Mouse (Mus musculus): Measurements from ENCODE around the gene Rspo1.
"Not testable (repeated sequence)": the region's sequence is repeated elsewhere in the genome, so short reads cannot be mapped to it uniquely, and the experiment has no call there.

Rspo1 gene

GRCm38 (mm10) chr4:124985671-124986602 is at the start of gene Rspo1:
Rspo1 (plus strand) TSS chr4:124986430.
- DNase-seq (ENCODE audit: low read depth, low spot score): peak; percentile 59

- peak; percentile 100 for DNase-seq (ENCODE audit: low read depth, low spot score)
These were observed 49.4 kb upstream of the Rspo1 start, which contains the start of gene 9930104L06Rik for GRCm38 (mm10) chr4:124936613-124937471. 9930104L06Rik (plus strand) TSS chr4:124937048.

GRCm38 (mm10) chr4:124939211-124939610 is 47.0 kb upstream of the Rspo1 start, which contains the start of gene Cdca8:
Cdca8 (minus strand) TSS chr4:124939311.
- not testable (repeated sequence) for DNase-seq (ENCODE audit: low read depth, low spot score)

GRCm38 (mm10) chr4:124943022-124943421 is 43.2 kb upstream of the Rspo1 start:
- DNase-seq (ENCODE audit: low read depth, low spot score): peak; percentile 74

GRCm38 (mm10) chr4:124943781-124944180 is 42.4 kb upstream of the Rspo1 start:
- no peak for DNase-seq (ENCODE audit: low read depth, low spot score)

- no peak for DNase-seq (ENCODE audit: low read depth, low spot score)
These were observed 41.3 kb upstream of the Rspo1 start for GRCm38 (mm10) chr4:124944961-124945360.

DNA sequence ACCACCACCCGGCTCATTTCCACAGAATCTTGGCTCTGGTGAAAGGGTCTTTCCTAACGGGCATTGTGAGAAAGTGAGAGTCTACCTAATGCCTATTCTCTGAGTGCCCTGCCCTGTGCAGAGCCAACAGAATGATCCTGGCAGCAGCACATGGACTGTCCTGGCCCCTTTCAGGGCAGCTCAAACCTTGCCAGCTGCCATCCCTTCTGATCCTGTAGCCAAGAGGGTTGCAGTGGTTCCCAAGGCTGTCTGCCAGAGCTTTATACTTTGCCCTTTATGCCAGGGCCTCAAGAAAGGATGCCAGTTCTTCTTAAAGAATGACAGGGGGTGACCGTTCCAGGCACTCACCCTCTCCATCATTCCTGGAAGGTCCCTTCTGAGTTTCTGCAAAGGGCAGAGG is 36.7 kb upstream of the Rspo1 start:
- DNase-seq (ENCODE audit: low read depth, low spot score): no peak

DNA sequence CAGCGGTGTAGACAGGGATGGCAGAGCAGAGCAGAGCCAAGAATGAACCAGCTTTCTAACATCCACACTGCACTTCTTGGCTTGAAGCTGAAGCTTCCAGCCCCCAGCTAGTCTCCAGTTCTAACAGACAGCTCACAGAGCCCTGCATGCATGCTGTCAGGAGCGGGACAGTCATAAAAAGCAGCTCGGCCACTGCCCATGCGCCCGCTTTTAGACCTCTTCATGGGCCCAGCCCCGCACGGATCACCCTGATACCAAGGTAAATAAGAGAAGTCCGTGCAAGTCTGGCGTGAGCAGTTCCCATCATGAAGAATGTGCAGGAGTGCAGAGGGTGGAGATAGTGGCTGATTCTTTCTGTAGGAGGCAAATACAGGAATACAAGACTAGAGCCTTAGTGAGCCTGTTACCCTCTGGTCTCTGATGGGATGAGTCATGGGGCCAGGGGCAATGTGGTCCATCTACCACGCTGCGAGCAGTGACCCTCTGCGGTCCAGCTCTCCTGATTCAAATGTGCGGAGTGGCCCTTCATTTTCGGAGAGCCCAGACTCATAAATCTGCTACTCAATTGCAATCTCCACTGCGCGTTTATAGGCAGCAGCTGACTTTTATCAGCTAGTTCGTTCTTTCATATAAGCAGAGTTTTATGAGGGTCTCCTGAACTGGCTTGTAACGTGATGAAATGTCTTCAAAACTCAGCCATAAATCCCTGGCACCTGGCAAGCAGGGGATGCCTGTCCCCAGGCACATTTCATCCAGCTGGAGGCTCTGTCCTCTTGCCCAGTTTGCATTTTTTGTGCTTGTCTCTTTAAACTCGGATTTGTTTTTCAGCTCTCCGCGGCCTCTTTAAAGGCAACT is 35.8 kb upstream of the Rspo1 start:
- no peak for DNase-seq (ENCODE audit: low read depth, low spot score)

DNA sequence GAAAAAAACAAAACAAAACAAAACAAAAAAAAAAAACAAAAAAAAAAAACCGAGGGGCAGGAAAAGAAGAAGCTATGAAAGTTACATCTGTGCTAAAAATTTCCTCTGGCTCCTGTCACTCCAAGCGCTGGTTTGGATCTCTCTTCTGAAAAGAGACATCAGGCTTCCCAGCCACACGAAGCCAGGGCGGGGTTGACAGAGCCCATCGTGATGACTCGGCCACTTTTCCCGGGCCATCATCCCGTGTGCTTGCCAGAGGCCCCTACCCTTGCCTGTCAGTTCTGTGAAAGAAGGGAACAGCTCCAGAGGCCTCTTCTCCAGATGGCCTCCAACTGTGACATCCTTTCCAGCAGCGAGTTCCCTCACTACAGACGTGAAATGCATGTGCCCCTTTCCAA is 35.2 kb upstream of the Rspo1 start:
- no peak for DNase-seq (ENCODE audit: low read depth, low spot score)

- no peak for DNase-seq (ENCODE audit: low read depth, low spot score)
These were observed 32.7 kb upstream of the Rspo1 start for GRCm38 (mm10) chr4:124953546-124953945.

DNA sequence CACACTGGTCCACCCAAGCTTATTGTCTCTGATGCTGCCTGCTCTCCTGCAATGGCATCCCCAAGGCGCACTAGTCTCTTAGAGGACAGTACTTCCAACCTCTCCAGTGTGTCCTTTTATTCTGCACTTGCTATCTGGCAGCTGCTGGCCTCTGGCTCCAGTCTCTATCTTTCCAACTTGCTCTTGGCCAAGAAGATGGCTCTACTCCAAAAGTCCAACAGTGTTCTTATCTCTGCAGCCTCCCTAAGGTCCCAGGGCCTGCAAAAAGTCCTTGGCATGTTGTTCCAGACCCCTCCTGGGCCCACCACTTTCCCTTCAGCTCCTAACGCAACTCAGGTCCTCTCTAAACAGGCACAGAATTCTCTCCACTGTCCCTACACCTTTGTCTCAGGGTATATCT is 28.9 kb upstream of the Rspo1 start:
- no peak for DNase-seq (ENCODE audit: low read depth, low spot score)

GRCm38 (mm10) chr4:124959062-124959461 is 27.2 kb upstream of the Rspo1 start:
- no peak for DNase-seq (ENCODE audit: low read depth, low spot score)

DNA sequence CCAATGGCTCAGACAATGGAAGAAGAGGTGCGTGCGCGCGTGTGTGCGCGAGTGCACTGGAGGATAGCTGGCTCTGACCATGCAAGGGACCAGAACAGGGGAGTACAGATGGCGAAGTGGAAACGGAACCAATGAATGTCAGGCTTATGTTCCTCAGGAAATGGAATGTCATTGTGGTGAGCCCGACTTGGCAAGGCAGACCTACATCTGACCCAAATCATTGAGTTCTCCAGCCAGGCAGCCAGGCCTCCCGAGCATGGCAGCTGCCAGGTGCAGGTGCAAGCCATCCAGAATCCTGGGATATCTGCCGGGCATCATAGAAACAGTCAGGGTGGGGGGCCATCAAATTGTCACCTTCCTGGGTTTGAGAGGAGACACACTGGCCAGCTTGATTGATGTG is 25.3 kb upstream of the Rspo1 start:
- DNase-seq (ENCODE audit: low read depth, low spot score): no peak

DNA sequence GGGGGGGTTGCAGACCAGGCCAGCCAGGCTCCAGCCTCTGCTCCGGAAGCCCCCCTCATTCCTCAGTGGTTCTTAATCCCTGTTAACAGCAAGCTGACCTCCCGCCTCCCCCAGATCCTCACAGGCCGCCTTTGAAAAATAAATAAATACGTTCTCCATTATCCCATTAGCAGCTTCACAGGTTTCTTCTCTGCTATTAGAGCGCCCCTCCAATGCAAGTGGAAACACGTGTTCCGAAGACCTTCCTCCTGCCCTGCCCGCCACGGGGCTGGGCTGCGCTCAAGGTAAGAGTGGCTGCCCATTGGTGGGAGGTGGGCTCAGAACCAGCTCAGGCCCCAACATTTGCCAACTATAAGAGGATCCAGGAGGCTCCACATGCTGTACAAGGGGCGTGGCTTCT is 23.7 kb upstream of the Rspo1 start:
- DNase-seq (ENCODE audit: low read depth, low spot score): no peak

GRCm38 (mm10) chr4:124964912-124965599 is 21.2 kb upstream of the Rspo1 start:
- DNase-seq (ENCODE audit: low read depth, low spot score): no peak

GRCm38 (mm10) chr4:124968711-124969110 is 17.5 kb upstream of the Rspo1 start:
- no peak for DNase-seq (ENCODE audit: low read depth, low spot score)

- no peak for DNase-seq (ENCODE audit: low read depth, low spot score)
These were observed 16.9 kb upstream of the Rspo1 start for GRCm38 (mm10) chr4:124969219-124969848.

GRCm38 (mm10) chr4:124970194-124970593 is 16.0 kb upstream of the Rspo1 start:
- no peak for DNase-seq (ENCODE audit: low read depth, low spot score)

- DNase-seq (ENCODE audit: low read depth, low spot score): peak; percentile 20
These were observed 15.6 kb upstream of the Rspo1 start for GRCm38 (mm10) chr4:124970677-124971076.

DNA sequence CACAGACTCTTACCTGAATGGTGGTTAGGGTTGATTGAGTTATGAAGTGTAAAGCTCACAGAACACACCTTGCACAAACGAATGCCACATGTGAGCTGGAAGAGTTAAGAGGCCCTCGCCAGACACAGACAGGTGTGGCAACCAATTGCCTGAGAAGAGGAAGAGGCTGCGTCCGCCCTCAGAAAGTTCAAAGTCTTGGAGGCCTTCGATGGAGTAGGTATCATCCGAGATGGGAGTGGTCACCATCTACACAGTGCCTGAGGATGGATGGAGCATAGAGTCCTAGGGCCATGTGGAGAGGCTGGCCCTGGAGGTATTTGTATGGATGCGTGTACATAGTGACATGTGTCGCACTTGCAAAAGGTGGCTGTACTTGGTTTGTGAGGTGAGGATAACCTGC is 15.1 kb upstream of the Rspo1 start:
- DNase-seq (ENCODE audit: low read depth, low spot score): no peak

All from R1 (cell line).